Mouse (Mus musculus) hindbrain, embryonic 12.5 days (tissue): Measurements from ENCODE around the gene Galnt14. TPM values are rescaled to one million over a fixed set of nuclear protein-coding genes. Genes with fewer than 3 reads are reported as not detected.

Experiments
- ATAC-seq: fragments of 200-750 bp; cut with Nextera tagmentation; 2 replicates; pipeline ENCODE4 v1.8.0; 2017; ENCODE audit warnings: moderate TSS enrichment; ENCODE audit not compliant: low FRiP score
- H3K27ac ChIP-seq: fragments of 300-500 bp; sonication (generic); 2 replicates; pipeline ENCODE4 v1.5.1; 2016; ENCODE audit warnings: mild to moderate bottlenecking
- H3K27me3 ChIP-seq: fragments of 300-500 bp; sonication (generic); 2 replicates; pipeline ENCODE4 v1.6.1; 2016; ENCODE audit warnings: mild to moderate bottlenecking
- H3K36me3 ChIP-seq: fragments of 300-500 bp; sonication (generic); 2 replicates; pipeline ENCODE4 v1.6.1; 2016; ENCODE audit warnings: mild to moderate bottlenecking
- H3K4me1 ChIP-seq: fragments of 300-500 bp; sonication (generic); 2 replicates; pipeline ENCODE4 v1.6.1; 2016
- H3K4me2 ChIP-seq: fragments of 300-500 bp; sonication (generic); replicated peaks from 2 replicates; pipeline ENCODE4 v1.6.1; 2016; ENCODE audit warnings: mild to moderate bottlenecking
- H3K4me3 ChIP-seq: fragments of 300-500 bp; sonication (generic); 2 replicates; pipeline ENCODE4 v1.5.1; 2016; ENCODE audit warnings: mild to moderate bottlenecking
- H3K9ac ChIP-seq: fragments of 300-500 bp; sonication (generic); 2 replicates; pipeline ENCODE4 v1.6.1; 2016; ENCODE audit warnings: mild to moderate bottlenecking, moderate library complexity
- H3K9me3 ChIP-seq: fragments of 300-500 bp; sonication (generic); replicated peaks from 2 replicates; pipeline ENCODE4 v1.6.1; 2016; ENCODE audit warnings: mild to moderate bottlenecking
- WGBS: fragments of 180-500 bp; shearing (Covaris S2); methylation state at CpG from one replicate; pipeline ENCODE4 v1.1.7; 2016; 5-methylcytosine and 5-hydroxymethylcytosine counted together
- polyA plus RNA-seq: library from polyadenylated mRNA; unstranded; fragments of >200 nt; fragmentation: Nextera tagmentation; extraction: Ambion mirVana; gene quantifications from 2 replicates; pipeline ENCODE4 v1.2.1, GENCODE M21; 2016

Gene Galnt14
- polyA plus RNA-seq, 1 experiment from 2014 or later = 6.5 TPM

- WGBS = 77% methylated on average over 5 of the region's 5 CpGs
- Histone ChIP-seq H3K27ac (no peak overlapping the region), H3K4me3 (no peak overlapping the region), H3K4me1 (0 out of 2 replicates have a peak, but pooled peaks cover 4% of the 10 kb centered on the region), H3K9ac (no peak overlapping the region), H3K27me3 (no peaks in the 10 kb centered on the region), H3K9me3 (no peaks in the 10 kb centered on the region), H3K36me3 (no peaks in the 10 kb centered on the region), H3K4me2 (no peak overlapping the region)
- no peak for ATAC-seq
These were observed 107.4 kb downstream of the Galnt14 start for GRCm38 (mm10) chr17:73602552-73603478.

GRCm38 (mm10) chr17:73599923-73600322 lies 110.3 kb downstream of the Galnt14 start:
- H3K36me3 ChIP-seq = no peaks in the 10 kb centered on the region
- WGBS = 62% methylated on average over 6 of the region's 6 CpGs
- no peak overlapping the region for H3K27ac ChIP-seq
- H3K9ac ChIP-seq = no peak overlapping the region
- H3K27me3 ChIP-seq = no peaks in the 10 kb centered on the region
- H3K4me3 ChIP-seq = no peak overlapping the region
- no peak for ATAC-seq
- no peak overlapping the region for H3K4me2 ChIP-seq
- H3K4me1 ChIP-seq = 0 out of 2 replicates have a peak, but pooled peaks cover 4% of the 10 kb centered on the region
- H3K9me3 ChIP-seq = no peaks in the 10 kb centered on the region

GRCm38 (mm10) chr17:73592081-73592480 lies 118.2 kb downstream of the Galnt14 start:
- 92% methylated on average over 2 of the region's 2 CpGs for whole genome bisulfite sequencing
- Histone ChIP-seq H3K4me2 (no peak overlapping the region), H3K9ac (no peak overlapping the region), H3K9me3 (no peaks in the 10 kb centered on the region), H3K27ac (no peak overlapping the region), H3K4me3 (no peak overlapping the region), H3K4me1 (no peaks in the 10 kb centered on the region), H3K27me3 (no peaks in the 10 kb centered on the region), H3K36me3 (no peaks in the 10 kb centered on the region)
- ATAC-seq = no peak

- WGBS = 84% methylated on average over 6 of the region's 6 CpGs
- no peak for ATAC-seq
- 0 out of 2 replicates have a peak, but pooled peaks cover 6% of the 10 kb centered on the region for H3K4me1 ChIP-seq
- H3K36me3 ChIP-seq = no peaks in the 10 kb centered on the region
- H3K4me3 ChIP-seq = no peak overlapping the region
- H3K9ac ChIP-seq = no peak overlapping the region
- no peak overlapping the region for H3K27ac ChIP-seq
- H3K27me3 ChIP-seq = no peaks in the 10 kb centered on the region
- no peak overlapping the region for H3K4me2 ChIP-seq
- H3K9me3 ChIP-seq = no peaks in the 10 kb centered on the region
These were observed 122.7 kb downstream of the Galnt14 start for GRCm38 (mm10) chr17:73587573-73587972.

GRCm38 (mm10) chr17:73574186-73574585 lies 136.1 kb downstream of the Galnt14 start:
- H3K9ac ChIP-seq = no peak overlapping the region
- no peak overlapping the region for H3K4me3 ChIP-seq
- no peak overlapping the region for H3K4me2 ChIP-seq
- no peak for ATAC-seq
- H3K9me3 ChIP-seq = no peaks in the 10 kb centered on the region
- no peaks in the 10 kb centered on the region for H3K36me3 ChIP-seq
- WGBS = 78% methylated on average over 1 of the region's 1 CpGs
- H3K27ac ChIP-seq = no peak overlapping the region
- H3K27me3 ChIP-seq = no peaks in the 10 kb centered on the region
- peaks cover 4% of the 10 kb centered on the region; the same call in 1 of the 2 replicates for H3K4me1 ChIP-seq

- Histone ChIP-seq H3K4me3 (no peak overlapping the region), H3K27ac (no peak overlapping the region), H3K9me3 (no peaks in the 10 kb centered on the region), H3K36me3 (no peaks in the 10 kb centered on the region), H3K4me1 (peaks cover 4% of the 10 kb centered on the region; the same call in 1 of the 2 replicates), H3K4me2 (no peak overlapping the region), H3K9ac (no peak overlapping the region), H3K27me3 (no peaks in the 10 kb centered on the region)
- WGBS = 74% methylated on average over 5 of the region's 5 CpGs
- no peak for ATAC-seq
These were observed 137.4 kb downstream of the Galnt14 start for GRCm38 (mm10) chr17:73572881-73573280.

- no peak overlapping the region for H3K4me3 ChIP-seq
- WGBS = 77% methylated on average over 5 of the region's 5 CpGs
- no peaks in the 10 kb centered on the region for H3K9me3 ChIP-seq
- ATAC-seq = no peak
- peaks cover 4% of the 10 kb centered on the region; the same call in 1 of the 2 replicates for H3K4me1 ChIP-seq
- H3K27ac ChIP-seq = no peak overlapping the region
- no peaks in the 10 kb centered on the region for H3K36me3 ChIP-seq
- no peak overlapping the region for H3K9ac ChIP-seq
- no peaks in the 10 kb centered on the region for H3K27me3 ChIP-seq
- H3K4me2 ChIP-seq = no peak overlapping the region
These were observed 137.8 kb downstream of the Galnt14 start for GRCm38 (mm10) chr17:73572440-73572839.

- WGBS = 66% methylated on average over 4 of the region's 4 CpGs
- H3K4me2 ChIP-seq = no peak overlapping the region
- H3K27me3 ChIP-seq = no peaks in the 10 kb centered on the region
- no peak for ATAC-seq
- H3K4me3 ChIP-seq = no peak overlapping the region
- no peak overlapping the region for H3K9ac ChIP-seq
- no peaks in the 10 kb centered on the region for H3K36me3 ChIP-seq
- H3K27ac ChIP-seq = no peak overlapping the region
- H3K4me1 ChIP-seq = peaks cover 4% of the 10 kb centered on the region; the same call in 1 of the 2 replicates
- no peaks in the 10 kb centered on the region for H3K9me3 ChIP-seq
These were observed 138.3 kb downstream of the Galnt14 start for GRCm38 (mm10) chr17:73571961-73572360.

GRCm38 (mm10) chr17:73568204-73568603 lies 142.0 kb downstream of the Galnt14 start:
- no peaks in the 10 kb centered on the region for H3K9me3 ChIP-seq
- ATAC-seq = no peak
- H3K4me2 ChIP-seq = no peak overlapping the region
- no peaks in the 10 kb centered on the region for H3K4me1 ChIP-seq
- no peak overlapping the region for H3K27ac ChIP-seq
- H3K4me3 ChIP-seq = no peak overlapping the region
- WGBS = 61% methylated on average over 9 of the region's 9 CpGs
- no peak overlapping the region for H3K9ac ChIP-seq
- H3K27me3 ChIP-seq = no peaks in the 10 kb centered on the region
- no peaks in the 10 kb centered on the region for H3K36me3 ChIP-seq

GRCm38 (mm10) chr17:73561149-73561548 lies 149.1 kb downstream of the Galnt14 start:
- H3K27me3 ChIP-seq = no peaks in the 10 kb centered on the region
- H3K4me1 ChIP-seq = no peaks in the 10 kb centered on the region
- H3K36me3 ChIP-seq = no peaks in the 10 kb centered on the region
- no peak overlapping the region for H3K4me2 ChIP-seq
- 71% methylated on average over 3 of the region's 3 CpGs for WGBS
- H3K9ac ChIP-seq = no peak overlapping the region
- H3K4me3 ChIP-seq = no peak overlapping the region
- H3K27ac ChIP-seq = no peak overlapping the region
- ATAC-seq = no peak
- no peaks in the 10 kb centered on the region for H3K9me3 ChIP-seq

- H3K9ac ChIP-seq = no peak overlapping the region
- H3K4me1 ChIP-seq = no peaks in the 10 kb centered on the region
- no peaks in the 10 kb centered on the region for H3K27me3 ChIP-seq
- no peaks in the 10 kb centered on the region for H3K36me3 ChIP-seq
- H3K9me3 ChIP-seq = no peaks in the 10 kb centered on the region
- no peak overlapping the region for H3K4me3 ChIP-seq
- no peak overlapping the region for H3K4me2 ChIP-seq
- ATAC-seq = no peak
- 83% methylated on average over 5 of the region's 5 CpGs for WGBS
- no peak overlapping the region for H3K27ac ChIP-seq
These were observed 150.0 kb downstream of the Galnt14 start for GRCm38 (mm10) chr17:73560208-73560784.

GRCm38 (mm10) chr17:73559498-73559897 lies 150.8 kb downstream of the Galnt14 start:
- H3K4me1 ChIP-seq = no peaks in the 10 kb centered on the region
- no peak overlapping the region for H3K27ac ChIP-seq
- H3K27me3 ChIP-seq = no peaks in the 10 kb centered on the region
- H3K36me3 ChIP-seq = no peaks in the 10 kb centered on the region
- no peak overlapping the region for H3K9ac ChIP-seq
- 82% methylated on average over 4 of the region's 4 CpGs for WGBS
- no peak for ATAC-seq
- no peak overlapping the region for H3K4me3 ChIP-seq
- H3K4me2 ChIP-seq = no peak overlapping the region
- H3K9me3 ChIP-seq = no peaks in the 10 kb centered on the region
